Mouse (Mus musculus) kidney, embryonic 16.5 days (tissue): Measurements from ENCODE around the gene Mthfs. TPM values are rescaled to one million over a fixed set of nuclear protein-coding genes. Genes with fewer than 3 reads are reported as not detected.
"Not testable (repeated sequence)": the region's sequence is repeated elsewhere in the genome, so short reads cannot be mapped to it uniquely, and the experiment has no call there.

Experiments used
- ATAC-seq: fragments of 200-750 bp; cut with Nextera tagmentation; 2 replicates; pipeline ENCODE4 v1.8.0; 2017; ENCODE audit warnings: moderate TSS enrichment; ENCODE audit not compliant: low FRiP score, low TSS enrichment
- H3K27ac ChIP-seq: fragments of 300-500 bp; sonication (generic); 2 replicates; pipeline ENCODE4 v1.5.1; 2014; ENCODE audit warnings: low read length
- H3K27me3 ChIP-seq: fragments of 300-500 bp; sonication (generic); 2 replicates; pipeline ENCODE4 v1.6.1; 2014; ENCODE audit warnings: low read length, control low read depth, mixed read lengths; ENCODE audit not compliant: insufficient read depth
- H3K36me3 ChIP-seq: fragments of 300-500 bp; sonication (generic); 2 replicates; pipeline ENCODE4 v1.6.1; 2014; ENCODE audit warnings: low read length, control low read depth, mixed read lengths; ENCODE audit not compliant: insufficient read depth
- H3K4me1 ChIP-seq: fragments of 300-500 bp; sonication (generic); 2 replicates; pipeline ENCODE4 v1.6.1; 2014; ENCODE audit warnings: low read length, control low read depth, mixed read lengths; ENCODE audit not compliant: insufficient read depth
- H3K4me2 ChIP-seq: fragments of 300-500 bp; sonication (generic); replicated peaks from 2 replicates; pipeline ENCODE4 v1.6.1; 2014; ENCODE audit warnings: low read depth, low read length
- H3K4me3 ChIP-seq: fragments of 300-500 bp; sonication (generic); 2 replicates; pipeline ENCODE4 v1.5.1; 2014; ENCODE audit warnings: mild to moderate bottlenecking, low read length
- H3K9ac ChIP-seq: fragments of 300-500 bp; sonication (generic); replicated peaks from 2 replicates; pipeline ENCODE4 v1.6.1; 2014; ENCODE audit warnings: low read length
- H3K9me3 ChIP-seq: fragments of 300-500 bp; sonication (generic); 2 replicates; pipeline ENCODE4 v1.6.1; 2016; ENCODE audit warnings: low read length, control low read depth
- WGBS: fragments of 180-500 bp; shearing (Covaris S2); extraction: QIAGEN DNeasy Blood & Tissue Kit; methylation state at CpG from one replicate; pipeline ENCODE4 v1.1.7; 2014; 5-methylcytosine and 5-hydroxymethylcytosine counted together
- polyA plus RNA-seq: library from polyadenylated mRNA; unstranded; fragments of >200 nt; fragmentation: Nextera tagmentation; extraction: Ambion mirVana; gene quantifications from 2 replicates; pipeline ENCODE4 v1.2.1, GENCODE M21; 2015

The Mthfs gene
- polyA plus RNA-seq, 1 experiment from 2014 or later: 27.7 TPM

- H3K27ac ChIP-seq, ATAC-seq: not testable (repeated sequence)
Observed at GRCm38 (mm10) chr9:89238976-89239505, 28.6 kb downstream of the Mthfs start.

DNA sequence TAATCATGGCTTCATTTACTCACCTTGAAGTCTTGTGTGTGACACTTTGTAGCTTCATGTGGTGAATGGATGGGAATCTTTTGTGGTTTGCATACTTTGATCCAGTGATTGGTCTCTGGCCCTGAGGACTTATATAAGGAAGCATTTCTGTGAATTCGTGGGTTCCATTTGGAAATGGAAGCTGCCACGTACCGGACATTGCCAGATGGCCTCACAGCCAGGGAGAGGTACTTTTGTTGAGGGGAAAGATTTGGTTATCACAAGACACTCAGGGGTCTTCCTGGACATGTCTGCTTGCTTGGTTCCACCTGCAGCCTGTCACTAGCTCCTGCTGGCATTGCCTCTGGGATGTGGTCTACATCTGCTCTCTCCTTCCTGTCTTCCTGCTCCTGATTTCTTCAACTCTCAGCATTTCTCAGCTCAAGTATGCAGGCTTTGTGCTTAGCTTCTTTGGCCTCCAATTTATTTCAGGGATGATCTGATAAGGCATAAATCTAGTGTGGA lies 30.1 kb downstream of the Mthfs start:
- H3K9me3 ChIP-seq: not testable (repeated sequence)

More at GRCm38 (mm10) chr9:89238976-89239505, 28.6 kb downstream of the Mthfs start:
- H3K4me1 ChIP-seq, H3K4me3 ChIP-seq, H3K27me3 ChIP-seq, H3K36me3 ChIP-seq, H3K9ac ChIP-seq, H3K9me3 ChIP-seq, H3K4me2 ChIP-seq: not testable (repeated sequence)
- 88% methylated on average over 4 of the region's 5 CpGs for WGBS

DNA sequence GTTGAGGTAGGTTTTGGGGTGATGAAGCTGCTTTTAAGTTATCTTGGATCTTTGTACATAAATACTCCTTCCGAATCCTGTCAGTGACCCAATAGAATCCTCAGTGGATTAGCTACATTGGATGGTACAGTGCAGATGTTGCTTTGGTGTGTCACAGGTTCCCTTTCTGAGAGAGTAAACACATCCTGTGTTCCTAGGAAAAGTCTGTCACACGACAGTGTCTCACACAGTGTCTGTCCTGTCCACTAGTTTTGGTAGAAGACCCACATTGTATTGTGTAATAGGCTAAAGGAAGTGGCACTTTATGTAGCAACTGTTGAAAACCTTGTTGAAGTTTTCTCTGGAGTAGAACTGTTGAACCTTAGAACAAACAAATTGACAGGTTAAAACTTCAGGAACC lies 42.9 kb downstream of the Mthfs start:
- Histone ChIP-seq H3K9me3 (no peaks in the 10 kb centered on the region), H3K4me3 (no peak overlapping the region), H3K4me1 (no peaks in the 10 kb centered on the region), H3K9ac (no peak overlapping the region), H3K4me2 (no peak overlapping the region), H3K27ac (no peak overlapping the region), H3K27me3 (no peaks in the 10 kb centered on the region), H3K36me3 (no peaks in the 10 kb centered on the region)
- no peak for ATAC-seq
- 80% methylated on average over 2 of the region's 2 CpGs for WGBS

More for the DNA sequence above, 30.1 kb downstream of the Mthfs start:
- not testable (repeated sequence) for H3K27ac ChIP-seq, H3K9ac ChIP-seq, H3K36me3 ChIP-seq, H3K4me2 ChIP-seq, H3K27me3 ChIP-seq, H3K4me3 ChIP-seq, H3K4me1 ChIP-seq, ATAC-seq
- 87% methylated on average over 3 of the region's 3 CpGs for WGBS

- ATAC-seq: no peak
- WGBS: 86% methylated on average over 12 of the region's 12 CpGs
Observed at GRCm38 (mm10) chr9:89256556-89257335, 46.3 kb downstream of the Mthfs start.

DNA sequence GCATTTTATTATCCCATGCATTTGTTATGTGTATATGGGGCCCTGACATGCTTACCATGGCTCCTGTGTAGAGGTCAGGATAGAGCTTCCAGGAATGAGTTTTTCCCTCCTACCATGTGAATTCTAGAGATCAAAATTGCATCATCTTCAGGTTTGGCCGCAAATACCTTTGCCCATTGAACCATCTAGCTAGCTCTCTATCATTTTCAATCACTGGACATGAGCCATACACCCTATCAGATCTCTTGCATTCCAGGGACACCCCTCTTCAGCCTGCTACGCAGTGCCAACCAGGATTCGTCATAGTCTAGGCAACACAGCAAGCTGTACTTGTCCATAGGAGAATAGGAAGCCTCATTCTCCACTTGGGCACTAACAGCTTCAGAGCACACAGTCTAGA lies 53.5 kb downstream of the Mthfs start:
- no peaks in the 10 kb centered on the region for H3K27me3 ChIP-seq
- ATAC-seq: no peak
- no peaks in the 10 kb centered on the region for H3K9me3 ChIP-seq
- H3K4me2 ChIP-seq: no peak overlapping the region
- H3K4me1 ChIP-seq: no peaks in the 10 kb centered on the region
- no peak overlapping the region for H3K4me3 ChIP-seq
- H3K27ac ChIP-seq: no peak overlapping the region
- WGBS: 94% methylated on average over 3 of the region's 3 CpGs
- H3K36me3 ChIP-seq: no peaks in the 10 kb centered on the region
- H3K9ac ChIP-seq: no peak overlapping the region

More at GRCm38 (mm10) chr9:89256556-89257335, 46.3 kb downstream of the Mthfs start:
- no peak overlapping the region for H3K27ac ChIP-seq
- no peaks in the 10 kb centered on the region for H3K9me3 ChIP-seq
- H3K27me3 ChIP-seq: no peaks in the 10 kb centered on the region
- H3K4me1 ChIP-seq: no peaks in the 10 kb centered on the region
- H3K4me2 ChIP-seq: no peak overlapping the region
- no peaks in the 10 kb centered on the region for H3K36me3 ChIP-seq
- no peak overlapping the region for H3K9ac ChIP-seq
- H3K4me3 ChIP-seq: no peak overlapping the region

- no peak overlapping the region for H3K4me3 ChIP-seq
- no peak overlapping the region for H3K9ac ChIP-seq
- no peak overlapping the region for H3K27ac ChIP-seq
- no peaks in the 10 kb centered on the region; the same call in 1 of the 2 replicates for H3K9me3 ChIP-seq
- ATAC-seq: no peak
- no peaks in the 10 kb centered on the region for H3K27me3 ChIP-seq
- 94% methylated on average over 1 of the region's 1 CpGs for WGBS
- no peaks in the 10 kb centered on the region for H3K4me1 ChIP-seq
- H3K36me3 ChIP-seq: no peaks in the 10 kb centered on the region
- no peak overlapping the region for H3K4me2 ChIP-seq
Observed at GRCm38 (mm10) chr9:89264571-89264970, 54.1 kb downstream of the Mthfs start.

GRCm38 (mm10) chr9:89267093-89267492 lies 56.6 kb downstream of the Mthfs start:
- 73% methylated on average over 4 of the region's 4 CpGs for WGBS

DNA sequence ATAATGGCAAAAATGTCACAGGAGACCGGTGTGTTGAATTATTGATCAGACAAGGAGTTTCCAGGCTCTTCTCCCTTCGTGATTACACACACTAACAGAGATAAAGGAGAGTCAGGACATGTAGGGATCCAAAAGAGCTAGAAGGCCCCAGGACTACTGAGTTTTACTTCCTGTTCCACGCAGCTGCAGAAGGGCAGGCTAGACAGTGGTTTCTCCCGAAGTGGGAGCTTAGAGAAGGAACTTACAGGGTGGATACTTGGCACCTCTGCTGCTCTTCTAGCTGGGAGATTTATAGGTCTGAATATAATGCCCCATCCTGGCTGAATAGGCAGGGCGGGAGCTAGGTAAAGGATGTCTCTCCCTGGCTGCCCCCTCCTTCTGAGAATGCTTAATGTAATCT lies 57.1 kb downstream of the Mthfs start:
- Histone ChIP-seq H3K9ac (no peak overlapping the region), H3K9me3 (no peaks in the 10 kb centered on the region; the same call in 1 of the 2 replicates), H3K4me2 (no peak overlapping the region), H3K27me3 (no peaks in the 10 kb centered on the region), H3K4me3 (no peak overlapping the region), H3K36me3 (no peaks in the 10 kb centered on the region), H3K27ac (no peak overlapping the region), H3K4me1 (no peaks in the 10 kb centered on the region)
- 44% methylated on average over 5 of the region's 5 CpGs for WGBS
- no peak for ATAC-seq

More at GRCm38 (mm10) chr9:89267093-89267492, 56.6 kb downstream of the Mthfs start:
- Histone ChIP-seq H3K27ac (no peak overlapping the region), H3K27me3 (no peaks in the 10 kb centered on the region), H3K4me2 (no peak overlapping the region), H3K9me3 (no peaks in the 10 kb centered on the region; the same call in 1 of the 2 replicates), H3K9ac (no peak overlapping the region), H3K4me1 (no peaks in the 10 kb centered on the region), H3K4me3 (no peak overlapping the region), H3K36me3 (no peaks in the 10 kb centered on the region)
- no peak for ATAC-seq

GRCm38 (mm10) chr9:89270376-89270775 lies 59.9 kb downstream of the Mthfs start:
- Histone ChIP-seq H3K27ac (no peak overlapping the region), H3K4me1 (no peaks in the 10 kb centered on the region), H3K4me3 (no peak overlapping the region), H3K9me3 (no peaks in the 10 kb centered on the region; the same call in 1 of the 2 replicates), H3K4me2 (no peak overlapping the region), H3K27me3 (no peaks in the 10 kb centered on the region), H3K36me3 (no peaks in the 10 kb centered on the region), H3K9ac (no peak overlapping the region)
- no peak for ATAC-seq
- WGBS: 50% methylated on average over 2 of the region's 2 CpGs

- Histone ChIP-seq H3K27me3 (no peaks in the 10 kb centered on the region), H3K9ac (no peak overlapping the region), H3K27ac (no peak overlapping the region), H3K4me3 (no peak overlapping the region), H3K4me1 (no peaks in the 10 kb centered on the region), H3K36me3 (no peaks in the 10 kb centered on the region), H3K4me2 (no peak overlapping the region), H3K9me3 (no peaks in the 10 kb centered on the region; the same call in 1 of the 2 replicates)
- 70% methylated on average over 7 of the region's 7 CpGs for WGBS
- ATAC-seq: no peak
Observed at GRCm38 (mm10) chr9:89273766-89274165, 63.3 kb downstream of the Mthfs start.
